Mouse (Mus musculus) brain, embryonic 14.5 days (tissue): ENCODE results near the gene Zcchc17.

Experiments used
- CTCF ChIP-seq: fragments of 200-500 bp; IDR thresholded peaks from 2 replicates; pipeline ENCODE4 v1.5.1; 2012; ENCODE audit warnings: inconsistent platforms, mild to moderate bottlenecking, moderate library complexity, borderline replicate concordance; ENCODE audit not compliant: insufficient read depth, insufficient read length; ENCODE audit errors: extremely low read depth
- POLR2A ChIP-seq: fragments of 200-500 bp; IDR thresholded peaks from 2 replicates; pipeline ENCODE4 v1.6.1; 2012; ENCODE audit warnings: mild to moderate bottlenecking, inconsistent platforms, borderline replicate concordance; ENCODE audit not compliant: poor library complexity, insufficient read depth, insufficient read length, severe bottlenecking; ENCODE audit errors: extremely low read depth

DNA sequence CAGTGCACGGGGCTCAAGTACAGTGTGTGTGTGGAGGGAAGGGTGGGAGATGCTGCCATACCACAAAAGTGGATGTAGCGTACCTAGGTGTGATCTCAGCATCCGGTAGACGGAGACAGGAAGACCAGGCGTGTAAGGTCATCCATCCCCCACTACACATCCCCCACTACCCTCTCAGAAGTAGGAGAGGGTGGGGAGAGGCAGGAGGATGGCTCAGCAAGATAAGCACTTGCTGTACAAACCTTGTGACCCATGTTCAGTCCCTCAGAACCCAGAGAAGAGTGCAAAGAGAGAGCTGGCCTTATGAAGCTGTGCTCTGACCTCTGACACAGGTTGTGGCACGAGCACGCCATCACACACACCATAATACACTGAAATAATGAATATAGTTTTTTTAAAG lies 38.1 kb downstream of the Zcchc17 start:
- TF ChIP-seq POLR2A (no peak), CTCF (no peak)
